Mouse (Mus musculus) heart, adult 2 months (tissue): ENCODE results near the gene Hrg. TPM values are rescaled to one million over a fixed set of nuclear protein-coding genes. Genes with fewer than 3 reads are reported as not detected.
"Not testable (repeated sequence)": the region's sequence is repeated elsewhere in the genome, so short reads cannot be mapped to it uniquely, and the experiment has no call there.

ENCODE experiments used
- DNase-seq, 2 experiments: peaks; one replicate each; pipeline ENCODE4 v3.0.0; 2021
- H3K27ac ChIP-seq: fragments of 200-600 bp; 2 replicates; pipeline ENCODE4 v1.8.1; 2022
- H3K27me3 ChIP-seq: fragments of 200-500 bp; 2 replicates; pipeline ENCODE4 v1.6.1; 2012; ENCODE audit warnings: mild to moderate bottlenecking, low read length, inconsistent platforms, mixed read lengths; ENCODE audit not compliant: control insufficient read depth, insufficient read depth
- H3K36me3 ChIP-seq: fragments of 200-500 bp; 2 replicates; pipeline ENCODE4 v1.6.1; 2012; ENCODE audit warnings: low read length, inconsistent platforms; ENCODE audit not compliant: control insufficient read depth, insufficient read depth
- H3K4me1 ChIP-seq: fragments of 200-500 bp; 2 replicates; pipeline ENCODE4 v1.6.1; 2011; ENCODE audit warnings: low read length; ENCODE audit not compliant: control insufficient read depth, insufficient read depth
- H3K4me3 ChIP-seq: fragments of 200-600 bp; 2 replicates; pipeline ENCODE4 v1.8.1; 2022
- H3K79me2 ChIP-seq: fragments of 200-500 bp; replicated peaks from 2 replicates; pipeline ENCODE4 v1.6.1; 2012; ENCODE audit warnings: mild to moderate bottlenecking, inconsistent platforms, low read length, moderate library complexity, mixed read lengths; ENCODE audit not compliant: control insufficient read depth, insufficient read depth
- H3K9ac ChIP-seq: fragments of 200-500 bp; 2 replicates; pipeline ENCODE4 v1.6.1; 2012; ENCODE audit warnings: low read depth, mild to moderate bottlenecking, control low read depth, inconsistent platforms, low read length, mixed read lengths
- CTCF ChIP-seq: fragments of 200-600 bp; IDR thresholded peaks from 2 replicates; pipeline ENCODE4 v1.8.1; 2022; ENCODE audit warnings: antibody characterized with exemption, mild to moderate bottlenecking, moderate library complexity
- EP300 ChIP-seq: fragments of 200-500 bp; IDR thresholded peaks from 2 replicates; pipeline ENCODE4 v1.6.1; 2011; ENCODE audit warnings: low read depth, low read length, control low read depth; ENCODE audit not compliant: insufficient read depth
- POLR2A ChIP-seq: fragments of 200-500 bp; IDR thresholded peaks from 2 replicates; pipeline ENCODE4 v1.6.1; 2011; ENCODE audit warnings: mild to moderate bottlenecking, low read depth, low read length, control low read depth; ENCODE audit not compliant: insufficient read depth
- WGBS: fragments of 180-500 bp; shearing (Covaris S2); methylation state at CpG from one replicate; pipeline ENCODE4 v1.1.7; 2018; 5-methylcytosine and 5-hydroxymethylcytosine counted together
- intact Hi-C: fragments of 180-260 bp; cut with DNase I; formaldehyde crosslinking; loops from one replicate; pipeline ENCODE4 v1.15.1; 2025
- polyA plus RNA-seq: library from polyadenylated mRNA; depleted of rRNA; stranded (reverse); fragments of >200 nt; gene quantifications from 2 replicates; pipeline ENCODE4 v1.2.3, GENCODE M21; 2012; rRNA removed
- total RNA-seq, 2 experiments: library from RNA; stranded (reverse); gene quantifications; 2 replicates each; pipeline ENCODE4 v1.2.3; 2021

Hrg gene
- total and polyA plus RNA-seq, 3 experiments = not detected

- TF ChIP-seq POLR2A = no peak
- TF ChIP-seq EP300 = no peak
- no peak for TF ChIP-seq CTCF
- Histone ChIP-seq H3K27ac (no peak overlapping the region), H3K9ac (no peak overlapping the region), H3K79me2 (no peaks in the 10 kb centered on the region), H3K36me3 (no peaks in the 10 kb centered on the region), H3K4me1 (no peaks in the 10 kb centered on the region), H3K27me3 (no peaks in the 10 kb centered on the region), H3K4me3 (no peak overlapping the region)
- WGBS = 35% methylated on average over 1 of the region's 1 CpGs
- intact Hi-C loops = no loop called here
- DNase-seq = no peak
Observed at GRCm38 (mm10) chr16:22967383-22968030, 16.6 kb downstream of the Hrg start.

GRCm38 (mm10) chr16:22996951-22997350, 46.1 kb downstream of the Hrg start:
- H3K36me3 ChIP-seq, H3K4me1 ChIP-seq, H3K27me3 ChIP-seq, H3K4me3 ChIP-seq, H3K79me2 ChIP-seq, H3K9ac ChIP-seq, DNase-seq, intact Hi-C loops, H3K27ac ChIP-seq: not testable (repeated sequence)
- 65% methylated on average over 3 of the region's 3 CpGs for WGBS

Other genes with a start within 250 kb of the Hrg start
- not detected for gene Crygs, start 139.5 kb upstream of the Hrg start, total RNA-seq
- gene Crygs, start 139.5 kb upstream of the Hrg start, polyA plus RNA-seq = not detected in 2 replicates
- gene Tbccd1, start 93.4 kb upstream of the Hrg start, total RNA-seq = 10 to 100 TPM; 12.7 to 12.8 TPM
- gene Tbccd1, start 93.4 kb upstream of the Hrg start, polyA plus RNA-seq = 10.3 and 16.1 TPM in 2 replicates
- gene Dnajb11, start 93.2 kb upstream of the Hrg start, total RNA-seq = 10 to 100 TPM; 59.5 to 68.5 TPM
- gene Dnajb11, start 93.2 kb upstream of the Hrg start, polyA plus RNA-seq = 13.0 and 19.3 TPM in 2 replicates
- 1 to 10 TPM; 8.0 to 8.6 TPM for gene Ahsg, start 59.8 kb upstream of the Hrg start, total RNA-seq
- gene Ahsg, start 59.8 kb upstream of the Hrg start, polyA plus RNA-seq = 15.1 and 19.3 TPM in 2 replicates
- under 1 TPM; 0.27 to 0.57 TPM for gene Fetub, start 32.7 kb upstream of the Hrg start, total RNA-seq
- gene Fetub, start 32.7 kb upstream of the Hrg start, polyA plus RNA-seq = 0.44 and 0.86 TPM in 2 replicates
- gene Kng2, start 78.4 kb downstream of the Hrg start, total RNA-seq = under 1 TPM in 1 of 2 experiments, not detected in 1; 0.21 TPM
- gene Kng2, start 78.4 kb downstream of the Hrg start, polyA plus RNA-seq = 0.37 and 0.47 TPM in 2 replicates
- not detected for gene Kng1, start 106.8 kb downstream of the Hrg start, total RNA-seq
- gene Kng1, start 106.8 kb downstream of the Hrg start, polyA plus RNA-seq = 0.50 TPM in 1 of 2 replicates, not detected in the other
- 100 to 1,000 TPM; 337 to 385 TPM for gene Eif4a2, start 156.4 kb downstream of the Hrg start, total RNA-seq
- 128 and 287 TPM in 2 replicates for gene Eif4a2, start 156.4 kb downstream of the Hrg start, polyA plus RNA-seq
- gene Rfc4, start 176.7 kb downstream of the Hrg start, total RNA-seq = 1 to 10 TPM; 6.2 to 7.3 TPM
- gene Rfc4, start 176.7 kb downstream of the Hrg start, polyA plus RNA-seq = 1.5 and 1.6 TPM in 2 replicates
- 10 to 100 TPM in 1 of 2 experiments, 1 to 10 TPM in 1; 5.9 to 13.6 TPM for gene Adipoq, start 195.5 kb downstream of the Hrg start, total RNA-seq
- gene Adipoq, start 195.5 kb downstream of the Hrg start, polyA plus RNA-seq = 26.4 and 52.5 TPM in 2 replicates